Mouse (Mus musculus) ES-Bruce4 (cell line): Measurements from ENCODE around the gene Mrm3.
"Not testable (repeated sequence)": the region's sequence is repeated elsewhere in the genome, so short reads cannot be mapped to it uniquely, and the experiment has no call there.

ENCODE experiments used
- CTCF ChIP-seq: IDR thresholded peaks from one replicate; pipeline ENCODE4 v1.8.1; 2011; ENCODE audit warnings: low read depth, low read length
- POLR2A ChIP-seq: IDR thresholded peaks from one replicate; pipeline ENCODE4 v1.8.1; 2011; ENCODE audit warnings: low read length; ENCODE audit not compliant: insufficient read depth

- TF ChIP-seq POLR2A, CTCF: not testable (repeated sequence)
Measured at GRCm38 (mm10) chr11:76211595-76211994, 31.9 kb upstream of the Mrm3 start.
